Mouse (Mus musculus) MEL (cell line): ENCODE measurements around the gene Wdr46.
A peak's percentile ranks its signal among the peaks of the same experiment; 100 is the strongest.

ENCODE experiments used
- BHLHE40 ChIP-seq: IDR thresholded peaks from 2 replicates; pipeline ENCODE4 v1.6.1; 2012; ENCODE audit warnings: low read depth, mild to moderate bottlenecking, inconsistent platforms, low read length, improper control_type of control experiment, borderline replicate concordance
- CTCF ChIP-seq, 3 experiments: IDR thresholded peaks in 2 of 3; conservative IDR thresholded peaks in 1 of 3; 2 replicates each; pipeline ENCODE4 v1.5.1; 2011 to 2012; ENCODE audit warnings: low read length in 3 of 3, low read depth in 2 of 3, mild to moderate bottlenecking in 2 of 3, improper control_type of control experiment in 1 of 3, inconsistent platforms in 1 of 3, mixed read lengths in 1 of 3, moderate library complexity in 1 of 3; ENCODE audit not compliant: control insufficient read depth in 1 of 3, insufficient read depth in 1 of 3, poor library complexity in 1 of 3, severe bottlenecking in 1 of 3
- ELF1 ChIP-seq: IDR thresholded peaks from 2 replicates; pipeline ENCODE4 v1.6.1; 2014; ENCODE audit warnings: low read depth, mild to moderate bottlenecking, inconsistent platforms, low read length, improper control_type of control experiment, moderate library complexity
- EP300 ChIP-seq, 2 experiments: IDR thresholded peaks; 2 replicates each; pipeline ENCODE4 v1.6.1; 2011; ENCODE audit warnings: improper control_type of control experiment in 2 of 2, low read length in 2 of 2, low read depth in 1 of 2, mild to moderate bottlenecking in 1 of 2
- HCFC1 ChIP-seq: IDR thresholded peaks from 2 replicates; pipeline ENCODE4 v1.6.1; 2012; ENCODE audit warnings: low read depth, mild to moderate bottlenecking, inconsistent platforms, low read length, improper control_type of control experiment, moderate library complexity
- POLR2A ChIP-seq, 2 experiments: IDR thresholded peaks; 2 replicates each; pipeline ENCODE4 v1.6.1; 2011 to 2012; ENCODE audit warnings: low read length in 2 of 2, mild to moderate bottlenecking in 2 of 2, control low read depth in 1 of 2, improper control_type of control experiment in 1 of 2, low read depth in 1 of 2, moderate library complexity in 1 of 2; ENCODE audit not compliant: control insufficient read depth in 1 of 2, insufficient read depth in 1 of 2, poor library complexity in 1 of 2
- SIN3A ChIP-seq: IDR thresholded peaks from 2 replicates; pipeline ENCODE4 v1.6.1; 2012; ENCODE audit warnings: low read length, improper control_type of control experiment, inconsistent platforms
- ZC3H11A ChIP-seq: IDR thresholded peaks from 2 replicates; pipeline ENCODE4 v1.6.1; 2012; ENCODE audit warnings: low read depth, mild to moderate bottlenecking, inconsistent platforms, low read length, improper control_type of control experiment

DNA sequence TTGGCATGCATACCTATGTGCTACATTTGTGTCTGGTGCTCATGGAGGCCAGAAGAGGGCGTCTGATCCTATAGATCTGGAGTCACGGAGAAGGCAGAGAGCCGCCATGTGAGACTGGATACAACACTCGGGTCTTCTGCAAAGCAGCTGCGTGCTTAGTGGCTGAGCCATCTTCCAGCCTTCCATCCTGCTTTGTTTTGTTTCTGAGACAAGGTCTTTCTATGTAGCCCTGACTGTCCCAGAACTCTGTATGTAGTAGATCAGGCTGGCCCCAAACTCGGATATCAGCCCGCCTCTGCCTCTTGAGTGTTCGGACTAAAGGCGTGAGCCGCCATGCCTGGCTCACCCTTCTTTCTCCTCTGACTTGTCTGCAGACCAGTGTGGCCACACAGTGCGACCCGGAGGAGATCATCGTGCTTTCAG is 25.5 kb upstream of the Wdr46 start:
- TF ChIP-seq EP300 (IDR thresholded peaks at IDR 0.05; ENCODE audit: low read depth in 1 of 2, low read length in 2 of 2) = no peak
- no peak for TF ChIP-seq ZC3H11A
- TF ChIP-seq HCFC1 = no peak
- TF ChIP-seq POLR2A (IDR thresholded peaks at IDR 0.05; ENCODE audit: control insufficient read depth in 1 of 2, insufficient read depth in 1 of 2, low read depth in 1 of 2, low read length in 2 of 2, poor library complexity in 1 of 2) = no peak
- TF ChIP-seq CTCF (IDR thresholded peaks at IDR 0.05 in 2 of 3, conservative IDR thresholded peaks at IDR 0.05 in 1 of 3; ENCODE audit: control insufficient read depth in 1 of 3, insufficient read depth in 1 of 3, low read depth in 2 of 3, low read length in 3 of 3, poor library complexity in 1 of 3, severe bottlenecking in 1 of 3) = peak; percentile 28 to 45 (median 44)
- no peak for TF ChIP-seq BHLHE40
- TF ChIP-seq SIN3A = no peak
- no peak for TF ChIP-seq ELF1
